9 mouse cellular contexts compared by ENCODE assay signal in the genomic region with DNA sequence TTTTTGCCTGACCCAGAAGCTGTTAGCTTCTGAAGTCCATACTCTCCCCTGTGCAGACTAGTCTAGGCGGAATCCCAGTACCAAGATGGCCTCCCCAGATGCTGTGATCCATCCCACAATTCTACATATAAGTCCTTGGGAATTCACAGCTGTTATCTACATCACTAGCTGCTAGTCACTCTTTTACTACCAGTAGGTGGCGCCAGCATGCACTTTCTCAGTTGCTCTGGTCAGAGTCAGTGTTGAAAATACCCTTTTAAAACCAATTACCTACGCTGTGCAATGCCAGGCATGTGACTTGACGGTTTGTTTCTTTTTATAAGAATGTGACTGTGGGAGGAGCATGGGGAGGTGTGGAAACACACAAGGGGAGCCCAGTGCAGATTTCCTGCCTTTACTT.
DNase-seq lines count a peak whose midpoint lies in the region; ATAC-seq and TF ChIP-seq lines count a peak whose summit lies in the region.
"Had no signal": no experiment of that assay in that cellular context is flagged by ENCODE, and none has a peak within 500 bp of the region (broad histone marks: within the 10 kb centered on the region; RNA-seq: fewer than 3 reads in every experiment).

No protein-coding gene starts in this region.

- peak; percentile 28 for DNase-seq in hindbrain, embryonic 11.5 days (ENCODE audit: low spot score)
- DNase-seq in thymus, adult 2 months = peak; percentile 2
- no peak for DNase-seq in thymus, postnatal 4 days
- peak; percentile 3 for DNase-seq in c-Kit-negative CD71-positive TER-119-positive erythroid progenitor cells, embryonic 14.5 days (ENCODE audit: low read depth, low spot score)
- peak; percentile 45 for DNase-seq in retina, postnatal 1 day
- DNase-seq in left cerebral cortex, adult 9 months (ENCODE audit: low spot score in 2 of 2) = no peak
- DNase-seq in heart, postnatal 10 days = no peak

- H3K9ac ChIP-seq in hindbrain, embryonic 11.5 days (ENCODE audit: low read depth, low read length) = no peak overlapping the region
- no peak overlapping the region for H3K9ac ChIP-seq in hindbrain, embryonic 12.5 days
- H3K9ac ChIP-seq: heart, embryonic 15.5 days had no signal

- WGBS in hindbrain, embryonic 11.5 days = 85% methylated on average over 4 of the region's 4 CpGs
- 82% methylated on average over 4 of the region's 4 CpGs for WGBS in hindbrain, embryonic 12.5 days
- WGBS in thymus, adult 2 months = 91% methylated on average over 4 of the region's 4 CpGs

- H3K27ac ChIP-seq in hindbrain, embryonic 11.5 days (ENCODE audit: low read depth, low read length) = no peak overlapping the region
- no peak overlapping the region for H3K27ac ChIP-seq in hindbrain, embryonic 12.5 days
- no peak overlapping the region for H3K27ac ChIP-seq in thymus, adult 2 months (ENCODE audit: control insufficient read depth, insufficient read depth, low read length)
- H3K27ac ChIP-seq: heart, embryonic 15.5 days had no signal

- no peak for TF ChIP-seq CTCF in thymus, adult 2 months (IDR thresholded peaks at IDR 0.05; ENCODE audit: borderline replicate concordance, control insufficient read depth, extremely low read depth, insufficient read depth, low read length, poor library complexity)

- no peaks in the 10 kb centered on the region for H3K4me1 ChIP-seq in hindbrain, embryonic 11.5 days (replicated peaks; ENCODE audit: control insufficient read depth, insufficient read depth, low read length)
- no peaks in the 10 kb centered on the region for H3K4me1 ChIP-seq in hindbrain, embryonic 12.5 days
- H3K4me1 ChIP-seq in thymus, adult 2 months (replicated peaks; ENCODE audit: control insufficient read depth, insufficient read depth, low read length) = no peaks in the 10 kb centered on the region
- H3K4me1 ChIP-seq: heart, embryonic 15.5 days had no signal

- no peaks in the 10 kb centered on the region for H3K36me3 ChIP-seq in hindbrain, embryonic 11.5 days (ENCODE audit: control insufficient read depth, insufficient read depth, low read length)
- no peaks in the 10 kb centered on the region for H3K36me3 ChIP-seq in hindbrain, embryonic 12.5 days
- H3K36me3 ChIP-seq in thymus, adult 2 months (ENCODE audit: control insufficient read depth, insufficient read depth, low read length) = no peaks in the 10 kb centered on the region
- H3K36me3 ChIP-seq: heart, embryonic 15.5 days had no signal

- TF ChIP-seq POLR2A in thymus, adult 2 months (IDR thresholded peaks at IDR 0.05; ENCODE audit: control insufficient read depth, extremely low read depth, insufficient read depth, low read length, poor library complexity) = no peak

- H3K4me2 ChIP-seq in hindbrain, embryonic 11.5 days (replicated peaks; ENCODE audit: low read depth, low read length) = no peak overlapping the region
- H3K4me2 ChIP-seq in hindbrain, embryonic 12.5 days (replicated peaks) = no peak overlapping the region
- H3K4me2 ChIP-seq: heart, embryonic 15.5 days had no signal

- no peak overlapping the region for H3K4me3 ChIP-seq in hindbrain, embryonic 11.5 days (ENCODE audit: low read depth, low read length)
- no peak overlapping the region for H3K4me3 ChIP-seq in hindbrain, embryonic 12.5 days
- H3K4me3 ChIP-seq in thymus, adult 2 months (ENCODE audit: control insufficient read depth, insufficient read depth, low read length) = no peak overlapping the region
- H3K4me3 ChIP-seq: heart, embryonic 15.5 days had no signal

- no peaks in the 10 kb centered on the region for H3K27me3 ChIP-seq in hindbrain, embryonic 11.5 days (ENCODE audit: control insufficient read depth, insufficient read depth, low read length)
- H3K27me3 ChIP-seq in hindbrain, embryonic 12.5 days = no peaks in the 10 kb centered on the region
- H3K27me3 ChIP-seq in thymus, adult 2 months (ENCODE audit: control insufficient read depth, insufficient read depth, low read length) = no peaks in the 10 kb centered on the region
- H3K27me3 ChIP-seq: heart, embryonic 15.5 days had no signal

- ATAC-seq in hindbrain, embryonic 11.5 days (ENCODE audit: low FRiP score) = no peak
- no peak for ATAC-seq in hindbrain, embryonic 12.5 days (ENCODE audit: low FRiP score)

- intact Hi-C loops in heart, postnatal 10 days (cut with DNase I) = no loop called here

- H3K9me3 ChIP-seq in hindbrain, embryonic 11.5 days (ENCODE audit: control insufficient read depth, low read length) = no peaks in the 10 kb centered on the region
- peaks cover 9% of the 10 kb centered on the region; the same call in 1 of the 2 replicates for H3K9me3 ChIP-seq in hindbrain, embryonic 12.5 days (replicated peaks)
- H3K9me3 ChIP-seq: heart, embryonic 15.5 days had no signal

Comparison
In these comparisons a context has a peak if more than half of its experiments do, and no peak if none do; other contexts are left out.
1. DNase-seq: peak in hindbrain, embryonic 11.5 days (single experiment), thymus, adult 2 months (single experiment), c-Kit-negative CD71-positive TER-119-positive erythroid progenitor cells, embryonic 14.5 days (single experiment) and retina, postnatal 1 day (single experiment); none in thymus, postnatal 4 days (single experiment), left cerebral cortex, adult 9 months (0 of 2) and heart, postnatal 10 days (0 of 2).